Mouse (Mus musculus) lung, postnatal 14 days (tissue): ENCODE data around the gene Bmpr1b.
"Not testable (repeated sequence)": the region's sequence is repeated elsewhere in the genome, so short reads cannot be mapped to it uniquely, and the experiment has no call there.

Experiments
- DNase-seq: peaks from one replicate; pipeline ENCODE4 v3.0.0; 2021

Bmpr1b gene

DNA sequence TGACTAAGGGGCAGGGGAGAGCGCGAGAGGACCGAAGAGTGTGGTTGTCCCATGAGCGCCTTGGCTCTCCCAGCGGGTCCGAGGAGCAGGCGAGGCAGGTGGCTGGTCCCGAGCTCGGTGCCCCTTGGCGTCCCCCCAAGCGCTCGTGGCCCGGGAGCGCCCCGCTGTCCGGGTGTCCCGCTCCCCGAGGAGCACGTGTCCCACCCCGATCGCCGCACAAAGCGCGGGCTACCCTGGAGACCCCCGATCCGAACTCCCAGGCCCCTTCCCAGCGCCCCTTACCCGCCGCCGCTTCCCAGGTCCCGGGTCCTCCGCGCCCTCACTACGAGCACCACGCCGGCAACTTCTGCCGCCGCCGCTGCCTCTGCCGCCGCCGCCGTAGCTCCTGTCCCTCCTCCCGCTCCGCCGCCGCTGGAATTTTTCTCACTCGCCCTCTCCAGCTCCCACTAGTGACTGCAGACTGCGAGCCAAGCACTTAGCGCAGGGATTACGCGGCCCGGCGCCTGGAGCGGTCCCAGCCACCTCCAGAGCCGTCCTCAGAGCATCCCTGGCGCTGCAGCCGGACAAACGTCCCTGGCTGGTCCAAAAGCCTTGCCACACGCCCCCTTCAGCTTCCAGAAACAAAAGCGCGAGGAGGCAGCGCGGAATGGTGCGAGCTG, at the start of gene Bmpr1b:
Gene Bmpr1b (minus strand): TSS at position 563 of the 659 bp plus-strand sequence.
- peak; percentile 73 for DNase-seq

DNA sequence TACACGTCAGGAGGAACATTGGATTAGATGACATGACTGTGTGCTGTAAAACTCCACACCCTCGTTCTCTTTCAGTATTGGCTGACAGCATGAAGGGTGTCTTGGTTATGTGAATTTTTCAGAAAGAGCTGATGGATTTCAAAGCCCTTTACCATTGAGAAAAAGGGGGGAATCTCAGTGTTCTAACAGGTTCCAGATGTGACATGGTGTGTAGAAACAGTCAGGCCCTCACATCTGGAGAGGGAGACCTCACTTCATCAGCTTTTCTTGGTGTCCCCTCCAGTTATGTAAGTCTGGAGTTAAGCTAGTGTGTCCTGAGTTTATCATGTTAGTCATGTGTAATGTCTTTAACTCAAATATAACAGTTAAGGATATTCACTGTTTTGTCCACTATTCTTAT, 43.6 kb upstream of the Bmpr1b start:
- no peak for DNase-seq

DNA sequence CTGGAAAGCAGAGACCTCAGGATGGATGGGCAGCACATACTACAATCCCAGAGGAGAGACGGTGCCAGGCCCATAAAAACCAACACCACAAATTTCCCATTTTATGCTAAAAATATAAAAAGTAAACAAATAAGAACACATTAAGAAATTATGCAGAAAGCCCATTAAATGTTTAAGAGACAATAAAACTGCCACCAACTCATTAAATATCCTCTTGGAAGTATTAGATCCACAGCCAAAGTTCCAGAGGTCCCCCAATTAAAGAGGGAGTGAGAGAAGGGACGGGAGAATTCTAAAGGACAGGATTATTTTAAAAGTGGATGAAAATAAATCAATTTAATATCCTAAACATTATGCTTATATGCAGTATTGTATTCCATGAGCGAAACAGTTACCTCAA, 43.0 kb upstream of the Bmpr1b start:
- DNase-seq: no peak

DNA sequence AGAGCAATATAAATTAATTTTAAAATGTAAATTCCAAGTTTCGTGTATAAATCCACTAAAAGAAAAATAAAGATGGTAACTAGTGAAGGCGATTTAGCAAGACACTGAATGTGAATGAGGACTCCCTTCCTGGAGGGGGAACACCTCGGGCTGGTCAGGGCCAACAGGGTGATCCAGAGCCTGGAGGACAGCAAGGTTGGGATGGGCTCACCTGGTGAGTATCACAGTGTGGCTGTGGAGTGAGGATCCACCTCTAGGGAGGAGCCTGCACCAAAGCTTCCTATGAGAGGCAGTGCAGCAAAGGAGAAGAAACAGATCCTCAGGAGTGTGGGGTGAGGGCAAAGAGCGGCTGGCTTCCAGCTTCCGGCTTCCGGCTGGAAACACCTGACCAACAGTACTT, 40.8 kb upstream of the Bmpr1b start:
- DNase-seq: no peak

DNA sequence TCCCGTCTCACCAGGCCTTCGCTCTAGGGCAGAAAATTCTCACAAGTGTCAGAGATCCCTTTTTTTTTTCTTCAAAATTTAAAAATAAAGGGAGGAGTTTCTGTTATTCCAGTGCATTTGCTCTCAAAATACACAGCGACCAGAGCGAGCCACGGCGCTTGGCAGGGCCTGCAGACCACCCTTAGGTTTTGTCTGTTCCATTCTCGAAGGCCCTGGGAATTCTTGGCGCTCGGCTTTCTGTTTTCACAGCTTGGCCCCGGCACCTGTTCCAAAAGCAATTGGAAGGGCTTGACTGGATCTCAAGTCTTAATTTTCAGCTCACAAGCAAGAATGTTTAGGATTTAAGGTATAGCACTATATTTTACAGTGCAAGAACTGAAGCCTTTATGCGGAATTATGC, 39.8 kb upstream of the Bmpr1b start:
- DNase-seq: no peak

DNA sequence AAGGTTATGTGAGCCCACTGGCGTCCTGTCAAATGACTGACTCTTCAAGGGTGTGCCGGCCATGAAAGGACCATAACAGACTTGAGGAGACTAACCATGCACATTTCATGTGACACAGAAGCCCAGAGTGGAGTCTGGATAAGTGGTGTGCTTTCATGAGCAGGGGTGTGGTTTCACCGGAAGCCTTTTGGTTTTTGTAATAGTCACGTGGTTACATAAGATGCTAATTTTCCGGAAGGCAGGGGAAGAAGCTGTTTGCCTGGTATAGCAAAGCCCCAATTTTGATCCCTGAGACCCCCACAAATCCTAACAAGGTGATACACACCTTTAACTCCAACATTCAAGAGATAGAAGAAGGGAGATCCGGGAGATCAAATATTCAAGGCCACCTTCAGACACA, 38.3 kb upstream of the Bmpr1b start:
- no peak for DNase-seq

DNA sequence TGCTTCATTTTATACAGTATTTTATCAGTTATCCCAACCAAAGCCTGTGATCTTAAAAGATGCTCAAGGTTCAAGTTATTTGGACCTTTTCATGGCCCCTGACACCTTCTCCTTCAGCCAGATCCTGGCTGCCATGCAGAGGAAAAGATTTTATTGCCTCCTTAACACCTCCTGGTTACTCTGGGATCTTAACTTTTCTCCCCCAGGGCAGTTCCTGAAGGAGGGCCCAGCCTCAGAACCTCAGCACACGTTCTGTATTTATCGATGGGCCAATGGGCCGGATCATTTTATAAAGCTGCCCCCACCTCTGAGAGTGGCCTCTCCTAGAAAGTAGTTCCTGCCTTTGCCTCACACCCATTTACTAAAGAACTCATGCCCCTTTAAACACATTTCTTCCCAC, 37.1 kb upstream of the Bmpr1b start:
- no peak for DNase-seq

DNA sequence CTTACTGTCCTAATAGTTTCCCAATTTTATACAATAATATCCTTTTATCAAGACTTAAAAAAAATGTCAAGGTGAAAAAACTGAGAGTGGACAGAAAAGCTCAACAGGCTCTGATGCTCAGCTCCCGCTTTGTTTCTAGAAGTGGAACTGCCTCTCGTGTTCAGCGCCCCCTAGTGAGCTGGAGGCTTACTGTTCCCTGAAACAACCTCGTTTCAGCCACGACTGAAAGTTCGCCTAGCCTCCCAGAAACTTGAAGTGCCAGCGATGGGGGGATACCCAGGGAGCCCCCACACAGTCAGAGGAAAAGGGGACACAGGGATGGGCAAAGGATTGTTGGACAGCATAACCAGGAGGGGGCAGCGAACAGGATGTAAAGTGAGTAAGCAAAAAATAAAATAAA, 26.9 kb upstream of the Bmpr1b start:
- no peak for DNase-seq

DNA sequence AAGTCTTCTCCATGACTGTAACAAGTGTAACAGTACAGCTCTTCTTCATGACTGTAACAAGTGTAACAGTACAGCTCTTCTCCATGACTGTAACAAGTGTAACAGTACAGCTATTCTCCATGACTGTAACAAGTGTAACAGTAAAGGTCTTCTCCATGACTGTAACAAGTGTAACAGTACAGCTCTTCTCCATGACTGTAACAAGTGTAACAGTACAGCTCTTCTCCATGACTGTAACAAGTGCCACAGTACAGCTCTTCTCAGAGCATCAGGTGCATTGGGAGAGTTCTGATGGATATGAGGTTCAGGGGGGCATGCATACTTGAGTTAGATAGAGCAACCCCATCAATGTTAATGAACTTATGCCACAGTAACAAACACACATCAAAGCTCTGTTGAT, 22.4 kb upstream of the Bmpr1b start:
- DNase-seq: not testable (repeated sequence)

DNA sequence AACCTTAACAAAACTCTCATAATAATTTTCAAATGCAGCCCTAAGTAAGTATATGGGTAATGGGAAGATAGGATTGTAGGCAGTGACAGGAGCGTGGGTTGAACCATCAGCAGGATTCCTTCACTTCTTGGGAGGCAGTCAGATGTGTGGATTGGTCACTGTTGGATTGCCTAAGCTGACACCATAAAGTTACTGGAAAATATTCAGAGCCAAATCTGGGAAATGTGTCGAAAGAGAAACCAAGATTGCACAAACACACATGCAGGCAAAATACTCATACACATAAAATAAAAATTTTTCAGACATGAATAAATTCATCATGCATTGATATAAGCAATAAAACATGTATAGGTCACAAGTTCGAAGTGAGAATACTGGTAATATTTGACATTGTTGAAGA, 17.3 kb upstream of the Bmpr1b start:
- DNase-seq: no peak

DNA sequence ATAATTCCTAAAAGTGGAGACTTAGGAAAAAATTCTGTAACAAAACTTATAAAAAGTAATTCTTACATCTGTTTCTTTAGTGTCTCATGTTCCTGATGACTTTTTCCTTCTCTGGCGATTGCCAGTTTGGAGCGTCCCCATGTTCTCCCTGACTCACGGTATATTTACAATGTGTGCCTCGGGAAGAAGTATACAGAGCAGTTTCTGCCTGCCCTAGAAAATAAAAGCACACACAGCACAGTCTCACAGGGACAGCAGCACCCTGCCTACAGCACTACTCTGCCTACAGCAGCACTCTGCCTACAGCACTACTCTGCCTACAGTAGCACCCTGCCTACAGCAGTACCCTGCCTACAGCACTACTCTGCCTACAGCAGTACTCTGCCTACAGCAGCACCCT, 4.8 kb upstream of the Bmpr1b start:
- DNase-seq: no peak

DNA sequence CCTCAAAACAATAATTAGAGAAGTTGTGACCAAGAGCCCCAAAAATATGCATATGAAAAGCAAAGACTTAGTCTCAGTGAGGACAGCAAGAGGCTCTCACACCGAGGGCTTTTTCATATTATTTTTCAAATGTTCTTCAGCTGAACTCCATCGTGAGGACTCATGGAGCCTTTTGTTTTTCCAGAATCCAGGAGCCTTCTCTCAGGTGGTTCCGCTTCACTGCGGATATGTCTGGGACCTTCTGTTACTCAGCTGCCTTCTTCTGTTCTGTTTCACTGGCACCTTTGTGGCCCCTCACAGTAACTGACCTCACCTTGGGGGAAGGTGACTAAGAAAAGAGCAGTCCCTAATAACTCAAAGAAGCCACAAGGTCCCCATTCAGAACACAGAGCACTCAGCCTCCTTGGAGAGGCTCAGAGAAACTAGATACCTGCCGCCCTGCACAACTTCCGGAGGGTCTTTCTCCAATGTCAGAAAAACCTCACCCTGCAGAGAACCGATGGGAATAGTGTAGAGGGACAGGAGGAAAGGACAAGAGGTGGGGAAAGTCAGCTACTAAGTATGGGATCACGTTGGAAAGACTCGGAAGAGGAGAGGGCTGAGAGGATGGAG, 868 bp downstream of the Bmpr1b start:
- no peak for DNase-seq

DNA sequence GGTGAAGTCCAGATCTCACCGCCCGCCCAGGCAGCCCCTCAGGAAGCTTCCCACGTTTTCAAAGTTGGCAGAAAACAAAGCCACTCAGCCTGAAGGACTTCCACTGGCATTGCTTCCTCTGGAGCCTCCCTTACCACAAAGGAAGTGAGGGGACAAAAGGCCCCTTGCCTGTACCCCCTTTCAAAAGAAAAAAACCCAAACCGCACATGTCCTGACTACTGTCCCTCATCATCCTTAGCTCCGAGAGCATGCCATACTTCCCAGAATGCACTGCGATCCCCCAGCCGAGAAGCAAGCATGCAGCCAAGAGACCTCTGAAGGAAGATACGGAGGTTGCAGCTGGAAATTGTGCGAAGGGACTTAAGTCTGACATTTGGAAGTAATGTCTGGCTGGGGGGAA, 4.2 kb downstream of the Bmpr1b start:
- DNase-seq: no peak

DNA sequence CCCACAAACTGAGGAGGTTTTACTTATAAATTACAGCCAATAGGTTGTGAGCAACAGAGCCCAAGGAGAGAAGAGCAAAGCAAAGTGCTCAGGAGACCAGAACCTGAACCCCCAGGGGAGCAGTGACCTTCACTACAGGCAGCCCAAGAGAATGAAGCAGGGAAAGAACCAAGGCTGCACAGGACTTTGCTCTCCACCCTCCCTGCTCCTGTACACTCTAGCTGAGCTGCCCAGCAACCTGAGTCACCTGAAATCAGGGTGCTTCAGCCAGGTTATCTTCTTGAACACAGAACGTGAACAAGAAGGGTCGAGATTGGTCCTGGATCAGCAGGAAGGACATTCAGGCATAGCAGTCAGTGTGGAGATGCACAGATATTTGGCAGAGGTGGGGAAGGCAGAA, 5.3 kb downstream of the Bmpr1b start:
- DNase-seq: no peak

DNA sequence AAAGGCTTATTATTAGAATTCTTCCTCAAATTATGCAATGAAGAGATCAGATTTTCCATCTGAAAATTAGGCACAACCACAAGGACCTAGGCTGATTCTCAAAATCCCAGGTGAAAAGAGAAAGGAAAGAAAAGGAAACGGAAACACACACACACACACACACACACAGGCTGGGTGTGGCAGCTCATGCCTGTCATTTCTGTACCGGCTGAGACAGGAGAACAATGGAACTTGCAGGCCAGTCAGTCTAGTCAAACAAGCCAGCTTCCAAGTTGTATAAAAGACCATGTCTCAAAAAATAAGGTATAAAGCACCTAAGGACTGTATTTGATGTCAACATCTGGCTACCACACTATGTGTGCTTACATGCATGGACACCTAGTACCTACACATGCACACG, 7.8 kb downstream of the Bmpr1b start:
- DNase-seq: no peak

DNA sequence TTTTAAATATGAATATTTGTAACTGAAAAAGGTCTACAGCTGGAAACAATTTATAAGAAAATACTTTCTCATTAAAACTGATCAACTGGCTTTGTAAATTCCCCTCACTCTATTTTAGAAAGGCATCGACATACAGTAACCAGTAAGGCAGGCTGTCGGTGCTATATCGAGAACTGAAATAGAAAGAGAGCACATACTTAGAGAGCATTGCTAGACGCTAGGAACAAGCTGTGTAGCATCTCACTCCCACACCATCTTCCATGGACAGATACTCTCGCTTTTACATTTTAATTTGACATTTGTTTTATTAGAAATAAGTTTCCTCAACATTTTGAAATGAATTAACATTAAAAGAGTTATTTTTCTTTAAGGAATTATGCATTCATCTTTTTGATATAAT, 17.2 kb downstream of the Bmpr1b start:
- DNase-seq: no peak

DNA sequence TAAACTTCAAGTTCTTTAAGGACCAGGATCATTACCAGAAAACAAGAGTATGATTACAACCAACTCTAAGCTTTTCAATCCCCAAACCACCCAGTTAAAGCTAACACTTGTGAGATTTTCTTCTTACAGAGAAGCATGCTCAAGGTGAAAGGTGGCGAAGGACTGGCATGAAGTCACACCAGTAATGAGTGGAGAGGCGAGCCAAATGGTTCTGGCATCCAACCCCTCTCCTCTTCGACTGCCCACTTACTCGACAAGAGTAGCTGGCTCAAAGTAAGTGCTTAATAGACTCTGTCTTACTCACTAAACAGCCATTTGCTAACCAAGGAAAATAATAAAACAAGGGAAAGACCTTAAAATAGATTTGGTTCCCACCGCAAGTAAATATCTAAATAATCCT, 30.4 kb downstream of the Bmpr1b start:
- DNase-seq: peak; percentile 9

DNA sequence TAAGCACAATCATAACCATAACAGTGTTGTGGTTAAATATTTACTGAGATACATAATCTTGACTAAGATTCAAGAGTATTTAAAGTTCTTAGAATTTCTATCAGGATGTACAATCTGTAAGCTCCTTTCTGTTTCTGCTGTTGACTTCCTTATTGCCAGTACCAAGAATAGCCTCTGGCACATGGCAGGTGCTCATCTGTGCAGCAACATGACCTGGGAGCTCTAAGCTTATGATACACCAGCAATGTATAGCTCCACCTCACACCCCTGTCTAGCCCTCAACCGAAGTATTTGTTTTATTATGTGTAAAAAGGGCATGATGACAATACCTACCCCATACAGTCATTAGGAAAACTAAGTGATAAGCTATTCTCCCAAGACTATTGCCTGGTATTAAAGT, 42.8 kb downstream of the Bmpr1b start:
- DNase-seq: no peak

DNA sequence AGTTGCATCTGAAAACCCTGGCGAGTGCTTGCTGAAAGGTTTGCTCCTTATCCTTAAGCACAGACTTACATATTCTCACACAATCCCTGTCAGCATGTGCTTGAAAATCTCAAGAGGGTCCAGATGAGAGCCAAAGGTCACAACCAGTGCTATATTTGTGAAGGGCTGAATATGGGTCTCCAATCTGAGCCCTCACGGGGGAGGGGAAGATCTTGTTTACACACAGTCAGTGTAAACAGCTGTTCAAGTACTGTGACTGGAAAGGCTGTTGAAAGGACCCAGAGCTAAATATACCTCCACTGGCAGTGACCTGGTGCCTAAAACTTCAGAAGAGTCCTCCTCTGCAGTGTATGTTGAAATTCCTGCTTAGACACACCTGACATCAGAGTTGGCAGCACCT, 43.7 kb downstream of the Bmpr1b start:
- peak; percentile 30 for DNase-seq

DNA sequence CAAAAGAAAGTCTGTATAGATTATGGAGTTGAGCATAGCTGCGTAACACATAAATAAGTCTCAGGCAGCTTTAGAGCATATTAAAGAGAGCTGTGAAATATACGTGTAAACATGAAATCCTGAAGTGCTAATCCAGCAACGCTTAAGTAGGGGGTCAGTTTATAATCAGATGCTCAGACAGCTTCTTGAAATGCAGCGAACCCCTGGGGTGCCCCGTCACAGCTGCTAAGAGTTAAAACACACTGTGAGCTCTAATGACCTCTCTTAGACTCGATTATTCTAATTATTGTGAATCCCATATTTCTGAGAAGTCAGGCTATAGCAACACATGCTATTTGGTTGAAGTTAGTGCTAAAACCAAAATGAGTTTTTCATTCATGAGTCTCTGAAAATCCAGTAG, 45.0 kb downstream of the Bmpr1b start:
- DNase-seq: no peak

DNA sequence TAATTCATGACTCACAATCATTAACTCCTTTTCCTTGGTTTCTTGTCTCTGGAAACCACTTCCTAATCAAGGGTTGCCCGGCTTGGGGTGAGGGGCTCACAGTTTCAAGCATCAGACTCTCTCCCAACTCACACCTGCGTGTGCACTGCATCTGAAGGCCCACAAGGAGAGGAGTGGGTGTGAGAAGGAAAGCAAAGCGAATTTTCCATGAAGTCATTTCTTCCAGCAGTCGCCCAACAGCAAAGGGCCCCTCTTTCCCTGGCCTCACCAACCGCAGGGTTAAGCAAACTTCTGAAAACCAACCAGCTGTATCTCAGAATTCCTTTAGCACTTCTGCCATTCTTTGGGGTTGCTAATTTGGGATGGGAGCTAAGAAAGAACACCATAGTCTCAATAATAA, 46.8 kb downstream of the Bmpr1b start:
- DNase-seq: no peak

DNA sequence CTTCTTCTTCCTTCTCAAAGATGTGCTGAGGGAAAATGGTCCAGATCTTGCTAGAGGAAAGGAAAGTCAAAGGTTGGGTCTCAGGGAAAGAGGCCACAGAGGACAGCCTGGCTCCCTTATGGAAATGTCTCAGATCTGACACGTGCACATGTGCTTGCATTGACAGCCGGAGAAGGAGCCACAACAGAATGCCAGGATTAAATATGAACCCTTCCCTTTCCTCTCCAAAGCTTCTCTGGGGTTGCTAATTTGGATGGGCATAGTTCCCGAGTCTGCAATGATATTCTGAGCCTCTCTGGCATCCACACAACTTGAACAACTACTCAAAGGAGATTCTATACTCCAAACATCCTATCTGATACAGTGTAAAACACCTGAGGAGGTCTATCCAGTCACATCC, 48.4 kb downstream of the Bmpr1b start:
- DNase-seq: no peak

DNA sequence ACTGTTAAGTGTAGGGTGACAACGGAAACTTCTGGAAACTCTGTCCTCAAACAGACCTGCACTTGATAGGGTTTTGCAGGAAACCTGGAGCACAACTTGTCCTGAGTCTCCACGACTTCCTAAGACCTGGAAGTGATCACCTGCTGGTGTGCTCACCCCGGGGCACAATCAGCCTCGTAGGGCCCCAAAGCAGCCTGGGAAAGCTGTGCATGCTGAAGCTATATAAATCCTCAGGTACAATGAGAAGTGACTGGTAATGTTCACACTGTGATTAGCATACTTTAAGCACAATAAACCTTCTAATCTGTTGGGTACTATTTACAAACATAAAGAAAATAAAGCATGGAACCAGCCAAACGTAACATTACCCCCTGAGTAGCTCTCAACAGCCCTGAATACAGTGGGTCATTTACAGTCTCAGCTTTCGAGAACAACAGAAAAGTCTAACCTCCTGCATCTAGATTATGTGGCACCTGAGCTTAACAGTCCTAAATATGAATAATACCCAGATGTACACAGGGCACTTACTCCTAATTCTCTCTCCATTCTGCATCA, 54.4 kb downstream of the Bmpr1b start:
- DNase-seq: no peak

DNA sequence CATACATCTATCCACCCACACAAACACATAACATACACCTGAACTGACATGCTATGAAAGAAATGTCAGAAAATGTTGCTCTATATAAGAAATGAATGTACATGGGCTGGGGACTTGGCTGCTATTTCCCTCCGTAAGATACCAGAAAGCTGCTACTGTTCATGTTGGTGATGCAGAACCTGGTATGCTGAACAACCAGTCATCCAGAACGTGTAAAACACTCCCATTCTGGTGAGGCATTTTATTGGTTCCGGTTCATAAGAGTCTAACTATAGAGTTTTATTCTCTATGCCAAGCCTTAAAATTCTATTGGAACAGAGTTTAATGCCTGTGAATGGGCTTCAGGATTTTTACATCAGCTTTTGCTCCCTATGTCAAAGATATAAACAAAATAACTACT, 55.0 kb downstream of the Bmpr1b start:
- no peak for DNase-seq

DNA sequence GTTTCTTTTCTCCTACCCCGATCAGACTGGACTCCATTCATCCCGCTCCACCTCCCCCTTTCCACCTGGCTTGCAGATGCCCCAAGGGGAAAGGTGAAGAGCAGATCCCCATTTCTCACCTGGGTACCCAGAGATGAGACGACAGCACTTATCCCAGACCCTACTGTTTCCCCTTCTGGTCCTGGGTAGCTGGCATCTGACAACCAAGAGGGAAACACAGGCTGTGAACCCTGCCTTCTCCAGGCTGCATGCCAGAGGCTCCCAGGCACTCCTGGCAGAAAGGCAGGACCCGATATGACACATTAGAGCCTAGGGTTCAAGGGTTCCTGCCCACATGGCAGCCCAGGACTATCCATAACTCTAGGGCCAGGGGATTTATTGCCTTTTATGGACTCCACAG, 56.0 kb downstream of the Bmpr1b start:
- no peak for DNase-seq
